Mouse (Mus musculus) spleen, postnatal 0 days (tissue): ENCODE results near the gene Zscan4d. TPM values are rescaled to one million over a fixed set of nuclear protein-coding genes. Genes with fewer than 3 reads are reported as not detected.

ENCODE experiments used
- polyA plus RNA-seq: library from polyadenylated mRNA; unstranded; fragments of >200 nt; fragmentation: Nextera tagmentation; extraction: Ambion mirVana; gene quantifications from 2 replicates; pipeline ENCODE4 v1.2.1, GENCODE M21; 2015

The Zscan4d gene
- polyA plus RNA-seq = not detected in 2 replicates

DNA sequence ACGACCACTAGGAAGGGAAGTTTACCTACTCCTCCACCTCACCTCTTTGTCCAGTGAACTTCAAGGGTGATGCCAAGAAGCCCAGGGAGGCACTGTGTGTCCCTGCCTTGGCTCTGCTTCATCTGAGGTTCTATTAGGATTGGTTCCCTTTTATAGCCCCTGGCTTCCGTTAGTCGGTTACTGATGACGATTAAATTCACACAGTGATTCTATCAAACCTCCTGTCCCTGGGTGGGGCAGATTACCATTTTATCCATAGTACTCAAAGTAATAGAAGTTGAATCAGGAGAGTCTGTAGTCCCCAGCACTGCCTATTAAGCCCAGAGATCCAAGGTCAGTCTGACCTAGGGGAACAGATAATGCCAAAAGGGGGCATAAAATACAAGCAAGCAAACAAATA is at the start of gene Zscan4d:
Gene Zscan4d, minus strand, starts transcription at position 101 of the 400 bp plus-strand sequence.

Other genes starting within 250 kb of the Zscan4d start
- not detected in 2 replicates for gene Zscan4c, start 160.4 kb downstream of the Zscan4d start, polyA plus RNA-seq
- not detected in 2 replicates for gene Zscan4-ps1, start 96.5 kb downstream of the Zscan4d start, polyA plus RNA-seq
- not detected in 2 replicates for gene Zscan4e, start 144.5 kb upstream of the Zscan4d start, polyA plus RNA-seq
- gene Zscan4f, start 231.8 kb upstream of the Zscan4d start, polyA plus RNA-seq = not detected in 2 replicates